Mouse (Mus musculus): ENCODE data around the gene Dscaml1.

DNA sequence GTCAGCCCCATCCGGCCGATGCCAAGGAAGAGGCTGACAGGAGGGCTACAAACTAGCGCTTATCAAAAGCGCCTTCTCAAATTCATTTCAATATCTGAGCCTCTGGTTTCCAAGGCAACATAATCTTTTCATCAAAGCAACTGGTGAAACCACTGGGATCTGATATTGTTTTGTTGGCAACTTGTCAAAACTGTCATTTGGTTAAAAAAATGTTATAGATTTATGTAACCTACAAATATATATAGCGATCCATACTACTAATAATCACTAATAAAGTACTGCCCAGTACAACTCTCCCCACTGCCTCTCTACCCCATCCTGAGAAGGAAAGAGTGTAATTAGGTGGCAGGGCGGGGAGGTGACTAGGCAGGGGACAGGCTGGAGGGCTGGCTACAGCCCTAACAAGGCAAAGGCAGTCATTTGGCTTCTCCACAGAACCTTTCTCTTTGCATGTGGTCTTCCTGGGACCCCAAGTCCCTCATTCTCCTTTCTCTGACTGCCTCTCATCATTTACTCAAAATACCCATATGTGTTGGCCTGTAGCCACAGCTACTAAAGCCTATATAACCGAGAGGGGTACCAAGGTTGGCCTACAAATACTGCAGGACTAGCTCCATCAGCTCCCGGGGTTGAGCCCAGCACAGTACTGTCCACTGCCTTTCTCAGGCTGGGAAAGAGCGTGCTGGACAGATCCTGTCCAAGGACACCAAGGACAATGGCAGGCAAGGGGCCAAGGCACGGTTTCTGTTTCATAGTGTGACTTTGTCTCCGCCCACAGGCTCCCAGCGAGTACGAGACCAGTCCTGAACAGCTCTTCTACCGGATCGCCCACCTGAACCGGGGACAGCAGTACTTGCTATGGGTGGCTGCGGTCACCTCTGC, 313.5 kb downstream of the Dscaml1 start:
- TF ChIP-seq CTCF (IDR thresholded peaks at IDR 0.05; ENCODE audit: low read depth): no peak
- no peak for TF ChIP-seq EP300 (IDR thresholded peaks at IDR 0.05; ENCODE audit: low read depth)
